Mouse (Mus musculus): ENCODE measurements at regions not wholly inside any gene's neighbourhood (a gene's known extent, or its start where the extent isn't known, plus 50 kb on each side); places are given as distances from the start of the nearest gene placed in this dataset.

DNA sequence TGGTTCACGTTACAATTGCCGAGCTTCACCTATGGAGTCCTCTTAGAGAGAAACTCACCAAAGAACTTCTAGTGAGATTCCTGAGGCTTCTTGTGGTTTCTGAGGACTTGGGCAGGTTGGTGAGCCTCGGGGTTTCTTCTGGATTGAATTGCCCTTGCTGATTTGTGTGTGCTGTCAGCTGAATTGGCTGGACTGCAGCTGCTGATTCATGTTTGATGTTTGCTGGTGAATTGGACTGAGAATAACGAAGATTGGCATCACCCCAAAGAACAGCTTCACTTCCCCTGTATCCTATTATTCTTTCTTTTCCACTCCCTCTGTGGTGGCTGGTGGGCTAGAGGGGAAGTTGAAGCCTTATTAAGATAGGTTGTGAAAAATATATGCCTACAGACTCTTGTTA lies 158.4 kb downstream of the Syk start:
- no peak for DNase-seq
- no peak overlapping the region for H3K4me3 ChIP-seq
- no peak overlapping the region for H3K27ac ChIP-seq
- intact Hi-C loops (cut with DNase I), result no loop called here
- no peak for TF ChIP-seq CTCF (IDR thresholded peaks at IDR 0.05)

GRCm38 (mm10) chr13:52756005-52756404 lies 173.0 kb downstream of the Syk start:
- intact Hi-C loops (cut with DNase I), result no loop called here
- Histone ChIP-seq H3K27ac (no peak overlapping the region), H3K4me3 (no peak overlapping the region)
- no peak for TF ChIP-seq CTCF (IDR thresholded peaks at IDR 0.05)
- no peak for DNase-seq

DNA sequence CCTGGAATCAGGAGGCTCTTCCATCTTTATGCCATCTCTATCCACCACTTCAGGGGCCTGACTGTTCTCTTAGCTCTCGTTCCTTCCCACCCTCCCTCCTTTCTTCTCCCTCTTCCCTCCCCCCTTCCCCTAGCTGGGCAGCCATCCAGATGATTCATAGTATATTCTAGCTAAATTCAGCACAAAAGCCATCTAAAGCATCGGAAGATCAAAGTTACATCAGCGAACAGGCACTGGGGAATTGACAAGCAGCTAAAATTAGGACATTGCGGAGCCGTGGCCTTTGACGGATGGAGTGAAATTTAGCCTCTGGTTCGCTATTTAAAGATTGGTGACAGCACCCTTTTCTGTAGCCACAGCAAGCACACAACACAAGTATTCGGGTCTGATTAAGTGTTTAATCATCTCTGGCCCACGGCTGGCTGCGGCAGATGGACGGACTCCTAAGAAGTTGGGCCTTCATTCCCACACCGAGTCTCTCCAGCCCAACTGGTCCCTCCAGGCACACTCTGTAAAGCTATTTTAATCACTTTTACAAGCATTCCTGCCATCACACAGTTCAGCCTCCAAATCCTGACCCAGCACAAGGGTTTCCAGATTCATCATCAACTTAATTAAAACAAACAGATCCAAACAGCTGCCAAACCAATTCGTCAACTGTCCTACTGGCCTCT lies 163.8 kb downstream of the Auh start:
- no peak for TF ChIP-seq CTCF (IDR thresholded peaks at IDR 0.05)
- intact Hi-C loops (cut with DNase I), result loop anchor here (5.0 kb wide), 1 partner anchor 52 kb away; no protein-coding TSS in a partner anchor

GRCm38 (mm10) chr13:52766236-52766635 lies 163.2 kb downstream of the Auh start:
- intact Hi-C loops (cut with DNase I), result loop anchor here (5.0 kb wide), 1 partner anchor 51 kb away; no protein-coding TSS in a partner anchor
- peak overlapping the region; percentile 87 for H3K27ac ChIP-seq
- peak; percentile 41 for DNase-seq
- TF ChIP-seq CTCF (IDR thresholded peaks at IDR 0.05), result no peak
- no peak overlapping the region for H3K4me3 ChIP-seq

More for the DNA sequence above, 163.8 kb downstream of the Auh start:
- Histone ChIP-seq H3K27ac (peak overlapping the region; percentile 87), H3K4me3 (peak overlapping the region; percentile 36)
- peak; percentile 76 for DNase-seq

GRCm38 (mm10) chr13:52769956-52770355 lies 159.5 kb downstream of the Auh start:
- Histone ChIP-seq H3K27ac (no peak overlapping the region), H3K4me3 (no peak overlapping the region)
- no peak for DNase-seq
- intact Hi-C loops (cut with DNase I), result loop anchor here (5.0 kb wide), 1 partner anchor 47 kb away; no protein-coding TSS in a partner anchor
- no peak for TF ChIP-seq CTCF (IDR thresholded peaks at IDR 0.05)

DNA sequence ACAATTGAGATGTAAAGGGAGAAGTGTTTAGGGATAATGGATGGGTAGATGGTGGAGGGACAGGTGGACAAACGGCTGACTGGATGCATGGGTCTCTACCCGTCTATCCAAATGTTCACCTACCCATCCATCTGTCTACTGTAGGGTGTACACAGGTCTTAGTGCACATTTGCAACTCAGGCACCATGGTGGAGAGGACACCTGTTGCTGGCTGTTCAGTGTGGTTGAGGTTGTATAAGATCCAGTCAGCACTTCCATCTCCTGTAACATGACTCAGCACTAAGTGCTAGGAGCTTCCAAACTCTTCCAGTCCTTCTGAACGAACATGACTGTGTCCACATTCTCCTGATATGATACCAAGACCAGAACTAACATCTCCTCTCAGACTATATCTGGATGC lies 158.0 kb downstream of the Auh start:
- DNase-seq, result no peak
- no peak for TF ChIP-seq CTCF (IDR thresholded peaks at IDR 0.05)
- Histone ChIP-seq H3K4me3 (no peak overlapping the region), H3K27ac (peak overlapping the region; percentile 51)
- intact Hi-C loops (cut with DNase I), result no loop called here

DNA sequence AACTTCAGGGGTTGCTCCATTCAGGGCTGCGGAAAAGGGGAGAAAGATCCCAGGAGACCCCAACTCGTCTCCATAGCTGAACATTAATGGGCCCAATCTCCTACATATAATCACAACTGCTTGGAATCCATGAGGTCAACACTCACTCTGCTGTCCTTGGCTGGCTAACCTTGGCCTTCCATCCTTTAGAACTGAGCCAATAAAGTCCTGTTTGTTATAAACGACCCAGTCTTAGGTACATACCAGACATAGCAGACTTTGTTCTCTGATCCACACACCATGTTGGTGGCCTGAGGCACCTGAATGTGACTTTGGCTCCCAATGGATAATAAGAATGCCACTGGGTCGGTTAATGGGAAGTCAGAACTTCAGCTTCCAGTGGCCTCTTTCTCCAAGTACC lies 157.4 kb downstream of the Auh start:
- intact Hi-C loops (cut with DNase I), result no loop called here
- H3K27ac ChIP-seq, result peak overlapping the region; percentile 51
- H3K4me3 ChIP-seq, result no peak overlapping the region
- DNase-seq, result no peak
- TF ChIP-seq CTCF (IDR thresholded peaks at IDR 0.05), result no peak

DNA sequence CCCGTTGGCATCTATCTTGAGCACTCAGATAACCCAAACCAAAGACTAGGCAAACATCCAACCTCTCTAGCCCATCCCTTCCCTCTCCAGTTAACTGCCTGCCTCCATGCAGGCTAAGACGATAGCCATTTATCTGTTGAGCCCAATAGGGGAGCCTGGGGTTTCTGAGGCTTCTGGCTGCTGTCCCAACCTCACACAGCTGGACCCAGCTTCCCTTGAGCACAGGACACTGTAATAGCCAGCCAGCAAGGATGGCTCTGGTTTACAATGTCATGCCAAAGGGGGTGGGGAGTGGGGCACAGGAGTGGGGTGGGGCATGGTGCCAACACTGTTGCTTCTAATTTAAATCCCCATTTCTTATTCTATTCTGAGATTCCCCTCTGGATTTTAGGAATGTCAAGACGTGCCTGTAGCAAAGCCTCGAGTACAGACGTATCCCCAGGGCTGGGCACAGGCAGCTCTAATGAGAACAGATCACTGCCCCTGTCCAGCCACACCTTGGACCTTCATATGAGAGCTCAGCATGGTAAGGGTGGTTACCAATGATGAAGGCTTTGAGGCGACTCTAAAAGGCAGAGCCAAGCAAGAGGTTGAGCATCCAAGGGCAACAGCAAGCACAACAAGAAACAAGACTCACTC lies 152.0 kb downstream of the Auh start:
- TF ChIP-seq CTCF (IDR thresholded peaks at IDR 0.05), result no peak
- Histone ChIP-seq H3K27ac (peak overlapping the region; percentile 24; the same call in 1 of the 2 replicates), H3K4me3 (no peak overlapping the region)
- intact Hi-C loops (cut with DNase I), result loop anchor here (5.0 kb wide), 1 partner anchor 35 kb away; no protein-coding TSS in a partner anchor
- peak; percentile 38 for DNase-seq

- H3K27ac ChIP-seq, result peak overlapping the region; percentile 38; the same call in 1 of the 2 replicates
- TF ChIP-seq CTCF (IDR thresholded peaks at IDR 0.05), result no peak
- no peak overlapping the region for H3K4me3 ChIP-seq
- DNase-seq, result no peak
- intact Hi-C loops (cut with DNase I), result loop anchor here (5.0 kb wide), 1 partner anchor 33 kb away; no protein-coding TSS in a partner anchor
These were observed 150.6 kb downstream of the Auh start for GRCm38 (mm10) chr13:52778848-52779247.

All from gastrocnemius, adult 2 months (tissue).